Mouse (Mus musculus) thymus, postnatal 25 days (tissue): ENCODE data around the gene Fgf5.

Source experiments
- DNase-seq: peaks from one replicate; pipeline ENCODE4 v3.0.0; 2022

Fgf5 gene

DNA sequence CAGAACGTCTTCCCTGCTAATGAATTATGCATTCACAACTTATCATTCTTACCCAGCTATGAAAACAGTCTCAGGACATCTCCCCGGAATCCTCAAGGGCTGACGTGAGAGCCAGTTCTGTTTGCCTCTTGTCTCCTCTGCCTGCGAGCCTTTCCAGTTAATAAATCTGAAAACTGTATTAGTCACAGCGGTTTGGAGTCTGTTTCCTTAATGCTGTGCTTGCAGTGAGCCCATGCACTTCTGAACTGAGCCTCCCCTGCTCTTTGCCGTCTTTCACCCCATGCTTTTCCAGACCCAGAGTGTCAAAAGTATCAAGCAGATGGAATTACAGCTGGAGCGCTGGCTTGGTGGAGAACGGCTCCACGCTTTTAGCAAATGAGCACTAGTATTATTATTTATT, 52.5 kb downstream of the Fgf5 start:
- DNase-seq = no peak

- no peak for DNase-seq
These were observed 72.6 kb downstream of the Fgf5 start for GRCm38 (mm10) chr5:98326625-98327024.
